Mouse (Mus musculus): ENCODE measurements around the gene Sdc1.

Gene Sdc1

DNA sequence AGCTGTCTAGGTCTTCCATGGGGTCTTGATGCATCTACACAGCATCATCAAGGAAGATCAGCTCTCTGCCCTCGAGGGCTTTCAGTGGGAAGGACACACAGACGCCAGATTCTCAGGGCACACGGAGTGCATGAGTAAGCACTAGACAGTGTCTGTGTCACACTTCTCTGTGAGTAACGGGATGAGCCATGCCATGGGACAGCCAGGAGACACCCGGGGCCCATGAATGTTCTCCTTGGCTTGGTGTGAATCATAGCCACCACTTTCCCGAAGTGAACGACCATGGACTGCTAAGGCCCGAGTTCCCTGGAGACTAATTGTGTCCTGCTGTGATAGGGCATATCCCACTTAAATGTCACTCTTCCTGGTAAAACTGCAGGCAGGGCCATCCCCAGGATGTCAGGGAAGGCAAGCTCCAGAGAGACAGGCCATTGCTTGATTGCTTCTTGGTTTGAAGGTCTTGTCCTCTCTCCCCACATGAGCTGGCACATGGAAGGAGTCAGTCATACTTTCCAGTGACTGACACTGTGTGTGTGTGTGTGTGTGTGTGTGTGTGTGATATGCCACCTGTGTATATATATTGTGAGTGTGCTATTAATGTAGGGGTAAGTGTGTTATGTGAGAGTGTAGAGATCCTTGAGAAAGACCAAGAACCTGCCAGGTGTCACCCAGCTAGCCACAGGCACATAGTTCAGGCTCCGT, 56.0 kb downstream of the Sdc1 start:
- no peak for DNase-seq (ENCODE audit: low spot score in 2 of 2)

DNA sequence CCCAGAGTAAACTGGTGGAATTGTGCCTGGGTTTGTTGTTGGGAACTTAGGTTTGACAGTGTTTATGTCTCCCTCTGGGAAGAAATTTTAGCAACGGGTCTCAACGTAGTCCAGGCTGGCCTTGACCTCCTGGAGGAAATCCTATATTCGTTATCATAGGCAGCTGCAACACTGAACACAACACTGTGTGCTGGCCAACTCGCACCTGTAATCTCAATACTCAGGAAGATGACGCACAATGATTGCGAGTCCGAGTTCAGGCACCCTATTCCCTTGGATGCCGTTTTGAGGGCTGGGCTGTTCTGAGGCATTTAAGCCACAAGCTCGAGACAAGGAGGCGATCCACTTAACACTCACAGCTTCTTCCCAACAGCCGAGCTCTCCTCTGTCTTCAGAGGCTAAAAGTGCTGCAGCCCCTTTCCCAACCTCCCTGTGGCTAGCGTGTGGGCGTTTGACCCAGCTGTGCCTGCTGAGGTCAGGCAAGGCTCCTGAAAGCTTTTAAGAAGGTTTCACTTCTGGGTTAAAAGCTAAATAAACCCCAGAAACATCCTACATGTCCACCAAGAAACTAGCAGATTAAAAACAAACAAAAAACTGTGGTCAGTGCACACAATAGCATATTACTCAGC, 58.0 kb downstream of the Sdc1 start:
- DNase-seq (ENCODE audit: low spot score in 2 of 2): no peak

DNA sequence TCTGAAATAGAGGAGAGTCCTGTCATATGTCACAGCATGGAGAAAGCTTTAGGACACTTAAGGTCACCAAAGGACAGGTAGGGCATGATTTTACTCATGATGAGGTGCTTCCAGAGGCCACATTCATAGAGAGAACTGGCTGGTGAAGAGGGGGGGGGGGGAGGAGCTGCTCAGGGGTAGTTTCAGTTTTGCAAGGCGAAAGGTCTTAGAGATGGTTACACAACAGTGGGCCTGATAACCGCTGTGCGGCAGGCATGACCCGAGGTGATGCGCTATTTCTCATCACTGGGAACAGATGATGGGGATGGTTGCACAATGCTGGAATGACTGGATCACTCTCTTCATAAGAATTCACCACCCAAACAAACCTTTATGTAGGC, 58.5 kb downstream of the Sdc1 start:
- DNase-seq (ENCODE audit: low spot score in 2 of 2): no peak

DNA sequence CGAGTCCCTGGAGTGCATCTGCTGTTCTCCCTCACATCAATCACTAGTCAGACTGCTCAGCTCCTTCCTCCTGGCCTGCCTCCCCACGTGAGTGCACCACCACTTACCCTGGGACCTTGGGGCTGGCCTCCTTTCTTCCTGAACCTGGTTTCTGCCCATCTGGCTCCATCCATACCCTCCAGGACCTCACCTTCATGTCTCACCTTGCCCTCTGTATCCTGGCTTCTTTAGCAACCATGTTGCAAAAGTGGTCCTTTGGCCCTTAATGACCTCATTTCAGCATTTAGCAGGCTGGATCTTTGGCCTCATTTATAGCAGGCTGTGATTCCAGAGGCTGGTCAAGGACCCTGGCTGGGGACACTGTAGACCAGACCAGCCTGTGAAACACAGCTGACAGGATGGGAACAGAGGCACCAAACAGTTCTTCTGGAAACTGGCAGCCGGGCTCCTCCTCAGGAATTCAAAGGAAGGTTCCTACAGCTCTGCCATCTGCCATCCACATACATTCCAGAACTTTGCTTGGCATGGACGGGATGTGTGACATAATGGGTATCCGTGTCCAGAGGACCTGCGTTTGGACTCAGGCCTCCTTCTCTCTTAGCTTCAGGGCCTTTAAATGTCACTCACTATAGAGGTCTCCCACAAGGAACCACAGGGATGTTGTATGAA, 60.0 kb downstream of the Sdc1 start:
- DNase-seq (ENCODE audit: low spot score in 2 of 2): no peak

DNA sequence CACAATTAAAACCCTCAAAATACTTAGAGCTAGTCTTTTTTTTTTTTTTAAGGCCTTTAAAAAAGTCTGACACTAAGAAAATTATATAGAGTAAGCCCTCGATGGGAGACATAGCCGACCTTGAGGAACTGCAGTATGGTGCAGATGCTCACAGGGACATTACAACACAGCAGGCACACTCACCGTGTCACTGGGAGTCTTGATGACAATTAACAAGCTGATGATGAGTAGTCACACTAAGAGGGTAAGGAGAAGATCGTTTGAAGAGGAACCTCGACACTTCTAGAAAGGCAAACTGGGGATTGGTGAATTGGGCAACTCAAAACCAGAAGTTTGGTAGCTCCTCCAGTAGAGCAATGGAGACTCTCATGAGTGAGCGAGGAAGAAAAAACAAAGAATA, 60.6 kb downstream of the Sdc1 start:
- no peak for DNase-seq (ENCODE audit: low spot score in 2 of 2)

DNA sequence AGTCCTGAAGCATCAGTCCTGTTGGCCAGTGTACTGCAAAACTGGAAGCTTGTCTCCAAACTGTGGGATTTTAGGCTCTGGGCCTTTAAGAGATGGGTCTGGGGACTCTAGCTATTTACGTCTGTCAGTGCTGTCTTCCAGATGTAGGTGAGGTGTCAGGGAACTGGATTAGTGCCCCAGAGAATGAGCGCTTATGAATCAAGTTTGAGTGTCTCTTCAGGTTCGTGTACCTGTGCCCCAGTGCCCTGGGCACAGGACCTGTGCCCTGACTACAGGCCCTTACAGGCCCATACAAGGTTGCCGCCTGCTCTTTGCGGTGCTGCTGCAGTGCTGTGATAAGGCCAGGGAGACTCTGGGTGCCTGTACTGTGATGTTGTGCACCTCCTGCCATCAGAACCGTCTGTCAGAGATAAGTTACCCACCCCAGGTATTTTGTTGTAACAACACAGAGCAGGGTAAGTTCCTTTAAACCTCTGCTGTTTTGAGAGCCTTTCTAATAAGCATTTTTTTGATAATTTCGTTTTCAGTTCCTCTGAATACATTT, 69.7 kb downstream of the Sdc1 start:
- DNase-seq (ENCODE audit: low spot score in 2 of 2): no peak

DNA sequence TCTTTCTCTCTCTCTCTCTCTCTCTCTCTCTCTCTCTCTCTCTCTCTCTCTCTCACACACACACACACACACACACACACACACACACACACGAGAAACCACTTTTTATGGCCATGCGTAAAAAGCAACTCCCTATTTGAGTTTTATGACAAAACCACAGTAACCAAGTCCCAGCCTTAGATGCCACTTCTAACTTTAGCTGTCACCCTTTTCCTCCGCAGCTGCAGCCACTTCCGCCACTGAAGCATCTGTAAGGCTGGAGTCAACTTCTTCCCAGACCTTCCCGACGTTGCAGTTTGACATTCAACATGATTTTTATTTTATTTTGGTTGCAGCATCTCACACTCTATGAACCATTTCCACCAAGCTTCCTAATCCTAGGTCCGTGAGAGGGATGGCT, 71.6 kb downstream of the Sdc1 start:
- no peak for DNase-seq (ENCODE audit: low spot score in 2 of 2)

All from frontal cortex, postnatal 14 days (tissue).